In the genomic region with DNA sequence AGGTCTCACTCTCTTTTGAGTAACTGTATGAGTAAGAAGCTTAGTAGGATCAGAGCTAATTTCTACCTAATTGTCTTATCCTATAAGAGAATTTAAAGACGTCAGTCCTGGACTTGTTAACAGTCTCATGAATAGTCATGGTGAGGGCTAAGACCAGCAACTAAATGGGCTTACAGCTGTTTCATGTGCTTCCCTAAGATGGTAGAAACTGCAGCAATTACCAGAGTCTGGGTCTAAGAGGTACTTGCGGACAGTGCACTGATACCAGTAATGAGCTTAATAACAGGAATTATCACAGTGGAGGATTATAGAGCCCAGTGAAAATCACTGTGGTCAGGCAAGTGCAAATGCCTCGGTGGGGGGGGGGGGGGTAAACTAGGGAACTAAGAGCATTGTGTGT, we compare ENCODE assay signal across 32 mouse cellular contexts. TPM values are rescaled to one million over a fixed set of nuclear protein-coding genes. Genes with fewer than 3 reads are reported as not detected.
"Had no signal": no experiment of that assay in that cellular context is flagged by ENCODE, and none has a peak within 500 bp of the region (broad histone marks: within the 10 kb centered on the region; RNA-seq: fewer than 3 reads in every experiment).

No protein-coding gene starts in this region.

- ATAC-seq: liver, postnatal 0 days; lung, postnatal 0 days had no signal

- H3K27me3 ChIP-seq: limb, embryonic 12.5 days; limb, embryonic 15.5 days; neural tube, embryonic 13.5 days had no signal

- H3K4me3 ChIP-seq: limb, embryonic 12.5 days; limb, embryonic 15.5 days; myocyte; neural tube, embryonic 13.5 days had no signal

- H3K4me1 ChIP-seq: limb, embryonic 12.5 days; limb, embryonic 15.5 days; neural tube, embryonic 13.5 days had no signal

- H3K9ac ChIP-seq: limb, embryonic 12.5 days; limb, embryonic 15.5 days; liver, embryonic 14.5 days; liver, postnatal 0 days; lung, embryonic 14.5 days; neural tube, embryonic 13.5 days had no signal

- H3K27ac ChIP-seq: limb, embryonic 12.5 days; limb, embryonic 15.5 days; liver, embryonic 14.5 days; macrophage; neural tube, embryonic 13.5 days had no signal

- DNase-seq: kidney, adult 18-20 months; kidney, adult 9 months; kidney, postnatal 14 days; kidney, postnatal 4 days; left cerebral cortex, postnatal 4 days; liver, postnatal 0 days; lung, embryonic 14.5 days; midbrain, embryonic 14.5 days; right cerebral cortex, postnatal 25 days; thymus, adult 18-20 months; thymus, postnatal 36 days had no signal

- H3K9me3 ChIP-seq: limb, embryonic 12.5 days; limb, embryonic 15.5 days; neural tube, embryonic 13.5 days had no signal

- H3K4me2 ChIP-seq: limb, embryonic 12.5 days; limb, embryonic 15.5 days; liver, embryonic 11.5 days; lung, embryonic 14.5 days; neural tube, embryonic 13.5 days had no signal

- H3K36me3 ChIP-seq: limb, embryonic 12.5 days; limb, embryonic 15.5 days; neural tube, embryonic 13.5 days had no signal

RNA-seq across cellular contexts. Expression of a gene that starts 0.7 kb away (rescaled TPM):
- total RNA-seq: layer of hippocampus, adult 18-20 months; layer of hippocampus, postnatal 14 days; left cerebral cortex, adult 8-10 months; left cerebral cortex, postnatal 14 days; left cerebral cortex, postnatal 4 days; megakaryocyte, adult 5-6 weeks; monocyte, adult 5-6 weeks; neutrophil, adult 5-6 weeks had no signal
- polyA plus RNA-seq: kidney, embryonic 16.5 days; limb, embryonic 12.5 days; limb, embryonic 15.5 days; liver, embryonic 11.5 days; liver, embryonic 14.5 days; liver, postnatal 0 days; lung, embryonic 14.5 days; lung, postnatal 0 days; macrophage; midbrain, embryonic 14.5 days; myocyte; neural tube, embryonic 13.5 days; small intestine, adult 2 months; spleen, adult 2 months; stomach, embryonic 16.5 days; testis, adult 2 months; urinary bladder, adult 2 months had no signal

RNA-seq across cellular contexts. Expression of a gene that starts 11.0 kb away (rescaled TPM):
- total RNA-seq: layer of hippocampus, adult 18-20 months; layer of hippocampus, postnatal 14 days; left cerebral cortex, adult 8-10 months; left cerebral cortex, postnatal 14 days; left cerebral cortex, postnatal 4 days; megakaryocyte, adult 5-6 weeks; monocyte, adult 5-6 weeks; neutrophil, adult 5-6 weeks had no signal
- polyA plus RNA-seq: kidney, embryonic 16.5 days; limb, embryonic 12.5 days; limb, embryonic 15.5 days; liver, embryonic 11.5 days; liver, embryonic 14.5 days; liver, postnatal 0 days; lung, embryonic 14.5 days; lung, postnatal 0 days; macrophage; midbrain, embryonic 14.5 days; myocyte; neural tube, embryonic 13.5 days; small intestine, adult 2 months; spleen, adult 2 months; stomach, embryonic 16.5 days; testis, adult 2 months; urinary bladder, adult 2 months had no signal

RNA-seq across cellular contexts. Expression of a gene that starts 23.4 kb away (rescaled TPM):
- total RNA-seq: layer of hippocampus, adult 18-20 months; layer of hippocampus, postnatal 14 days; left cerebral cortex, adult 8-10 months; left cerebral cortex, postnatal 14 days; left cerebral cortex, postnatal 4 days; megakaryocyte, adult 5-6 weeks; monocyte, adult 5-6 weeks; neutrophil, adult 5-6 weeks had no signal
- polyA plus RNA-seq: kidney, embryonic 16.5 days; limb, embryonic 12.5 days; limb, embryonic 15.5 days; lung, embryonic 14.5 days; lung, postnatal 0 days; macrophage; midbrain, embryonic 14.5 days; myocyte; neural tube, embryonic 13.5 days; small intestine, adult 2 months; spleen, adult 2 months; stomach, embryonic 16.5 days; testis, adult 2 months; urinary bladder, adult 2 months had no signal

RNA-seq across cellular contexts. Expression of a gene that starts 35.3 kb away (rescaled TPM):
- total RNA-seq: layer of hippocampus, adult 18-20 months; layer of hippocampus, postnatal 14 days; left cerebral cortex, adult 8-10 months; left cerebral cortex, postnatal 14 days; left cerebral cortex, postnatal 4 days; megakaryocyte, adult 5-6 weeks; monocyte, adult 5-6 weeks; neutrophil, adult 5-6 weeks had no signal
- polyA plus RNA-seq: kidney, embryonic 16.5 days; limb, embryonic 12.5 days; limb, embryonic 15.5 days; liver, embryonic 11.5 days; liver, embryonic 14.5 days; liver, postnatal 0 days; lung, embryonic 14.5 days; lung, postnatal 0 days; macrophage; midbrain, embryonic 14.5 days; myocyte; neural tube, embryonic 13.5 days; small intestine, adult 2 months; spleen, adult 2 months; stomach, embryonic 16.5 days; testis, adult 2 months; urinary bladder, adult 2 months had no signal

RNA-seq across cellular contexts. Expression of a gene that starts 40.6 kb away (rescaled TPM):
- polyA plus RNA-seq: small intestine, adult 2 months had no signal
